Mouse (Mus musculus): ENCODE measurements around the gene Serpinb9. TPM values are rescaled to one million over a fixed set of nuclear protein-coding genes. Genes with fewer than 3 reads are reported as not detected.

Serpinb9 gene
- polyA plus RNA-seq, 1 experiment from 2014 or later: 3.1 TPM

- Histone ChIP-seq H3K27me3 (replicated peaks; ENCODE audit: control insufficient read depth, insufficient read depth, low read length) (no peaks in the 10 kb centered on the region), H3K9ac (ENCODE audit: low read depth, low read length) (no peak overlapping the region), H3K4me1 (ENCODE audit: control insufficient read depth, insufficient read depth, low read depth, low read length) (no peaks in the 10 kb centered on the region), H3K4me2 (ENCODE audit: low read length) (no peak overlapping the region), H3K4me3 (ENCODE audit: low read length) (no peak overlapping the region), H3K9me3 (ENCODE audit: control insufficient read depth, low read length) (no peaks in the 10 kb centered on the region), H3K27ac (ENCODE audit: low read depth, low read length) (no peak overlapping the region), H3K36me3 (ENCODE audit: control insufficient read depth, insufficient read depth, low read length) (no peaks in the 10 kb centered on the region)
- 84% methylated on average over 4 of the region's 4 CpGs for WGBS
- ATAC-seq: no peak
Measured at GRCm38 (mm10) chr13:33048187-33048586, 45.1 kb downstream of the Serpinb9 start.

GRCm38 (mm10) chr13:33051697-33052096 lies 48.6 kb downstream of the Serpinb9 start:
- ATAC-seq: no peak
- WGBS: 77% methylated on average over 3 of the region's 3 CpGs
- H3K36me3 ChIP-seq (ENCODE audit: control insufficient read depth, insufficient read depth, low read length): no peaks in the 10 kb centered on the region
- no peak overlapping the region for H3K4me2 ChIP-seq (ENCODE audit: low read length)
- H3K4me1 ChIP-seq (ENCODE audit: control insufficient read depth, insufficient read depth, low read depth, low read length): no peaks in the 10 kb centered on the region
- no peak overlapping the region for H3K9ac ChIP-seq (ENCODE audit: low read depth, low read length)
- H3K4me3 ChIP-seq (ENCODE audit: low read length): no peak overlapping the region
- no peaks in the 10 kb centered on the region for H3K27me3 ChIP-seq (replicated peaks; ENCODE audit: control insufficient read depth, insufficient read depth, low read length)
- H3K27ac ChIP-seq (ENCODE audit: low read depth, low read length): no peak overlapping the region
- H3K9me3 ChIP-seq (ENCODE audit: control insufficient read depth, low read length): no peaks in the 10 kb centered on the region

- no peaks in the 10 kb centered on the region for H3K9me3 ChIP-seq (ENCODE audit: control insufficient read depth, low read length)
- 65% methylated on average over 1 of the region's 1 CpGs for WGBS
- ATAC-seq: no peak
Measured at GRCm38 (mm10) chr13:33063048-33063447, 60.0 kb downstream of the Serpinb9 start.

More at GRCm38 (mm10) chr13:33063048-33063447, 60.0 kb downstream of the Serpinb9 start:
- no peaks in the 10 kb centered on the region for H3K4me1 ChIP-seq (ENCODE audit: control insufficient read depth, insufficient read depth, low read depth, low read length)
- no peak overlapping the region for H3K27ac ChIP-seq (ENCODE audit: low read depth, low read length)
- no peaks in the 10 kb centered on the region for H3K27me3 ChIP-seq (replicated peaks; ENCODE audit: control insufficient read depth, insufficient read depth, low read length)
- no peak overlapping the region for H3K4me3 ChIP-seq (ENCODE audit: low read length)
- no peaks in the 10 kb centered on the region for H3K36me3 ChIP-seq (ENCODE audit: control insufficient read depth, insufficient read depth, low read length)
- no peak overlapping the region for H3K4me2 ChIP-seq (ENCODE audit: low read length)
- H3K9ac ChIP-seq (ENCODE audit: low read depth, low read length): no peak overlapping the region

Other genes starting within 250 kb of the Serpinb9 start
- 0.14 and 0.55 TPM in 2 replicates for gene Mylk4, start 219.3 kb upstream of the Serpinb9 start, polyA plus RNA-seq (2015; fragmentation: Nextera tagmentation; extraction: Ambion mirVana)
- 33.9 and 35.6 TPM in 2 replicates for gene Wrnip1, start 201.2 kb upstream of the Serpinb9 start, polyA plus RNA-seq (2015; fragmentation: Nextera tagmentation; extraction: Ambion mirVana)
- gene D930007J09Rik, start 200.4 kb upstream of the Serpinb9 start, polyA plus RNA-seq (2015; fragmentation: Nextera tagmentation; extraction: Ambion mirVana): not detected in 2 replicates
- 1.9 and 2.5 TPM in 2 replicates for gene Serpinb1a, start 152.1 kb upstream of the Serpinb9 start, polyA plus RNA-seq (2015; fragmentation: Nextera tagmentation; extraction: Ambion mirVana)
- not detected in 2 replicates for gene Serpinb1c, start 105.0 kb upstream of the Serpinb9 start, polyA plus RNA-seq (2015; fragmentation: Nextera tagmentation; extraction: Ambion mirVana)
- 1.7 and 2.5 TPM in 2 replicates for gene Serpinb6b, start 38.0 kb upstream of the Serpinb9 start, polyA plus RNA-seq (2015; fragmentation: Nextera tagmentation; extraction: Ambion mirVana)
- gene Serpinb9b, start 24.2 kb downstream of the Serpinb9 start, polyA plus RNA-seq (2015; fragmentation: Nextera tagmentation; extraction: Ambion mirVana): 0.14 and 0.17 TPM in 2 replicates
- 26.4 and 34.9 TPM in 2 replicates for gene Serpinb1b, start 75.3 kb downstream of the Serpinb9 start, polyA plus RNA-seq (2015; fragmentation: Nextera tagmentation; extraction: Ambion mirVana)
- not detected in 2 replicates for gene Serpinb9c, start 156.5 kb downstream of the Serpinb9 start, polyA plus RNA-seq (2015; fragmentation: Nextera tagmentation; extraction: Ambion mirVana)
- not detected in 2 replicates for gene Serpinb9d, start 189.7 kb downstream of the Serpinb9 start, polyA plus RNA-seq (2015; fragmentation: Nextera tagmentation; extraction: Ambion mirVana)
- not detected in 2 replicates for gene Serpinb9e, start 246.4 kb downstream of the Serpinb9 start, polyA plus RNA-seq (2015; fragmentation: Nextera tagmentation; extraction: Ambion mirVana)

All from hindbrain, embryonic 16.5 days (tissue).